Mouse (Mus musculus) kidney, adult 2 months (tissue): ENCODE results near the gene Cdr2l.

Experiments
- CTCF ChIP-seq: fragments of 200-500 bp; conservative IDR thresholded peaks from 2 replicates; pipeline ENCODE4 v1.5.1; 2011; ENCODE audit warnings: low read depth, mild to moderate bottlenecking, control low read depth, low read length, moderate library complexity, mixed read lengths; ENCODE audit not compliant: insufficient read depth, insufficient read length
- POLR2A ChIP-seq: fragments of 200-500 bp; IDR thresholded peaks from one replicate; pipeline ENCODE4 v1.6.1; 2011; ENCODE audit warnings: low read depth, low read length, control low read depth

- TF ChIP-seq CTCF = no peak
- TF ChIP-seq POLR2A = no peak
Observed at GRCm38 (mm10) chr11:115373805-115374694, 7.7 kb upstream of the Cdr2l start.
